Mouse (Mus musculus) neural tube, embryonic 11.5 days (tissue): ENCODE measurements around the gene Trmt1. TPM values are rescaled to one million over a fixed set of nuclear protein-coding genes. Genes with fewer than 3 reads are reported as not detected.

Source experiments
- ATAC-seq: fragments of 200-750 bp; cut with Nextera tagmentation; 2 replicates; pipeline ENCODE4 v1.8.0; 2017; ENCODE audit warnings: moderate number of reproducible peaks, mild to moderate bottlenecking, moderate TSS enrichment, moderate library complexity; ENCODE audit not compliant: insufficient read depth, low FRiP score, low TSS enrichment
- DNase-seq: peaks from one replicate; pipeline ENCODE4 v3.0.0-alpha.2; 2015; ENCODE audit warnings: low spot score
- H3K27ac ChIP-seq: fragments of 300-500 bp; sonication (generic); 2 replicates; pipeline ENCODE4 v1.5.1; 2014; ENCODE audit warnings: low read depth, mild to moderate bottlenecking, low read length
- H3K27me3 ChIP-seq: fragments of 300-500 bp; sonication (generic); 2 replicates; pipeline ENCODE4 v1.6.1; 2014; ENCODE audit warnings: mild to moderate bottlenecking, low read length, mixed read lengths; ENCODE audit not compliant: control insufficient read depth, insufficient read depth
- H3K36me3 ChIP-seq: fragments of 300-500 bp; sonication (generic); 2 replicates; pipeline ENCODE4 v1.6.1; 2014; ENCODE audit warnings: mild to moderate bottlenecking, low read length, moderate library complexity, mixed read lengths; ENCODE audit not compliant: control insufficient read depth, insufficient read depth
- H3K4me1 ChIP-seq: fragments of 300-500 bp; sonication (generic); 2 replicates; pipeline ENCODE4 v1.6.1; 2014; ENCODE audit warnings: low read length, mixed read lengths; ENCODE audit not compliant: control insufficient read depth, insufficient read depth
- H3K4me2 ChIP-seq: fragments of 300-500 bp; sonication (generic); 2 replicates; pipeline ENCODE4 v1.6.1; 2014; ENCODE audit warnings: low read depth, mild to moderate bottlenecking, moderate library complexity
- H3K4me3 ChIP-seq: fragments of 300-500 bp; sonication (generic); 2 replicates; pipeline ENCODE4 v1.5.1; 2014; ENCODE audit warnings: low read depth, low read length
- H3K9ac ChIP-seq: fragments of 300-500 bp; sonication (generic); 2 replicates; pipeline ENCODE4 v1.6.1; 2014; ENCODE audit warnings: mild to moderate bottlenecking, low read length
- H3K9me3 ChIP-seq: fragments of 300-500 bp; sonication (generic); 2 replicates; pipeline ENCODE4 v1.6.1; 2016; ENCODE audit warnings: low read length; ENCODE audit not compliant: control insufficient read depth
- WGBS: fragments of 180-500 bp; shearing (Covaris S2); extraction: QIAGEN DNeasy Blood & Tissue Kit; methylation state at CpG from one replicate; pipeline ENCODE4 v1.1.7; 2014; 5-methylcytosine and 5-hydroxymethylcytosine counted together
- polyA plus RNA-seq: library from polyadenylated mRNA; unstranded; fragments of >200 nt; fragmentation: Nextera tagmentation; extraction: Ambion mirVana; gene quantifications from 2 replicates; pipeline ENCODE4 v1.2.1, GENCODE M21; 2014

Gene Trmt1
- polyA plus RNA-seq, 1 experiment from 2014 or later, result 60.6 TPM

- H3K9ac ChIP-seq, result no peak overlapping the region
- no peaks in the 10 kb centered on the region for H3K9me3 ChIP-seq
- ATAC-seq (no peak), DNase-seq (no peak)
- H3K4me2 ChIP-seq, result no peak overlapping the region
- no peak overlapping the region for H3K4me3 ChIP-seq
- H3K27ac ChIP-seq, result no peak overlapping the region
- peaks cover 19% of the 10 kb centered on the region; the same call in 1 of the 2 replicates for H3K27me3 ChIP-seq
- 62% methylated on average over 10 of the region's 10 CpGs for WGBS
- no peaks in the 10 kb centered on the region for H3K36me3 ChIP-seq
- peaks cover 18% of the 10 kb centered on the region for H3K4me1 ChIP-seq
These were observed 39.3 kb downstream of the Trmt1 start for GRCm38 (mm10) chr8:84725246-84725940.

GRCm38 (mm10) chr8:84725941-84726259 is 39.8 kb downstream of the Trmt1 start:
- peaks cover 19% of the 10 kb centered on the region; the same call in 1 of the 2 replicates for H3K27me3 ChIP-seq
- H3K27ac ChIP-seq, result no peak overlapping the region
- H3K4me1 ChIP-seq, result peaks cover 21% of the 10 kb centered on the region
- no peak overlapping the region for H3K4me3 ChIP-seq
- ATAC-seq, result no peak
- H3K36me3 ChIP-seq, result no peaks in the 10 kb centered on the region
- 25% methylated on average over 3 of the region's 3 CpGs for WGBS
- no peaks in the 10 kb centered on the region for H3K9me3 ChIP-seq
- H3K4me2 ChIP-seq, result no peak overlapping the region
- no peak for DNase-seq
- H3K9ac ChIP-seq, result no peak overlapping the region

GRCm38 (mm10) chr8:84728474-84728873 is 42.4 kb downstream of the Trmt1 start:
- H3K36me3 ChIP-seq, result no peaks in the 10 kb centered on the region
- H3K9me3 ChIP-seq, result no peaks in the 10 kb centered on the region
- no peak overlapping the region for H3K4me3 ChIP-seq
- no peak overlapping the region for H3K9ac ChIP-seq
- peaks cover 15% of the 10 kb centered on the region for H3K4me1 ChIP-seq
- 58% methylated on average over 3 of the region's 3 CpGs for WGBS
- H3K27ac ChIP-seq, result no peak overlapping the region
- peaks cover 23% of the 10 kb centered on the region for H3K27me3 ChIP-seq
- no peak for DNase-seq
- H3K4me2 ChIP-seq, result no peak overlapping the region
- no peak for ATAC-seq

GRCm38 (mm10) chr8:84729921-84730362 is 43.8 kb downstream of the Trmt1 start:
- ATAC-seq (no peak), DNase-seq (no peak)
- WGBS, result 96% methylated on average over 16 of the region's 16 CpGs
- Histone ChIP-seq H3K36me3 (no peaks in the 10 kb centered on the region), H3K4me2 (no peak overlapping the region), H3K9me3 (no peaks in the 10 kb centered on the region), H3K9ac (no peak overlapping the region), H3K27me3 (peaks cover 34% of the 10 kb centered on the region), H3K27ac (no peak overlapping the region), H3K4me3 (no peak overlapping the region), H3K4me1 (peaks cover 6% of the 10 kb centered on the region)

GRCm38 (mm10) chr8:84730541-84731370 is 44.6 kb downstream of the Trmt1 start:
- peak; percentile 24; the same call in 1 of the 2 replicates for ATAC-seq
- H3K4me1 ChIP-seq, result peaks cover 6% of the 10 kb centered on the region; the same call in 1 of the 2 replicates
- WGBS, result 38% methylated on average over 9 of the region's 9 CpGs
- no peak overlapping the region for H3K4me3 ChIP-seq
- peaks cover 41% of the 10 kb centered on the region for H3K27me3 ChIP-seq
- H3K9ac ChIP-seq, result peak overlapping the region; percentile 20; the same call in 1 of the 2 replicates
- no peak for DNase-seq
- H3K27ac ChIP-seq, result no peak overlapping the region
- H3K4me2 ChIP-seq, result no peak overlapping the region
- no peaks in the 10 kb centered on the region for H3K9me3 ChIP-seq
- no peaks in the 10 kb centered on the region for H3K36me3 ChIP-seq

GRCm38 (mm10) chr8:84731371-84732177 is 45.5 kb downstream of the Trmt1 start:
- Histone ChIP-seq H3K36me3 (no peaks in the 10 kb centered on the region), H3K9ac (peak overlapping the region; percentile 20; the same call in 1 of the 2 replicates), H3K27me3 (peaks cover 46% of the 10 kb centered on the region), H3K9me3 (no peaks in the 10 kb centered on the region), H3K4me1 (peaks cover 6% of the 10 kb centered on the region; the same call in 1 of the 2 replicates), H3K4me3 (no peak overlapping the region), H3K27ac (no peak overlapping the region), H3K4me2 (no peak overlapping the region)
- DNase-seq (no peak), ATAC-seq (no peak)
- 76% methylated on average over 11 of the region's 11 CpGs for WGBS

GRCm38 (mm10) chr8:84732545-84732944 is 46.4 kb downstream of the Trmt1 start:
- H3K27ac ChIP-seq, result no peak overlapping the region
- no peak overlapping the region for H3K9ac ChIP-seq
- 76% methylated on average over 5 of the region's 5 CpGs for WGBS
- peaks cover 50% of the 10 kb centered on the region for H3K27me3 ChIP-seq
- DNase-seq, result no peak
- no peaks in the 10 kb centered on the region for H3K9me3 ChIP-seq
- no peaks in the 10 kb centered on the region for H3K36me3 ChIP-seq
- no peak overlapping the region for H3K4me2 ChIP-seq
- no peak for ATAC-seq
- peaks cover 7% of the 10 kb centered on the region for H3K4me1 ChIP-seq
- no peak overlapping the region for H3K4me3 ChIP-seq

- 60% methylated on average over 5 of the region's 6 CpGs for WGBS
- Histone ChIP-seq H3K9ac (no peak overlapping the region), H3K27ac (no peak overlapping the region), H3K4me1 (peaks cover 11% of the 10 kb centered on the region), H3K27me3 (peaks cover 54% of the 10 kb centered on the region), H3K36me3 (no peaks in the 10 kb centered on the region), H3K4me2 (no peak overlapping the region), H3K4me3 (no peak overlapping the region), H3K9me3 (no peaks in the 10 kb centered on the region)
- DNase-seq, result no peak
- no peak for ATAC-seq
These were observed 46.9 kb downstream of the Trmt1 start for GRCm38 (mm10) chr8:84732996-84733395.
